Mouse (Mus musculus): Measurements from ENCODE around the gene Ctps.
"Not testable (repeated sequence)": the region's sequence is repeated elsewhere in the genome, so short reads cannot be mapped to it uniquely, and the experiment has no call there.

Ctps gene

GRCm38 (mm10) chr4:120569486-120570437 is at the start of gene Ctps:
Gene Ctps (minus strand): TSS chr4:120570276.
- peak; percentile 89 to 95 for DNase-seq (ENCODE audit: low spot score in 2 of 2)

GRCm38 (mm10) chr4:120616199-120617025 is 46.3 kb upstream of the Ctps start:
- DNase-seq (ENCODE audit: low spot score in 2 of 2): no peak

GRCm38 (mm10) chr4:120615528-120616081 is 45.5 kb upstream of the Ctps start:
- DNase-seq (ENCODE audit: low spot score in 2 of 2): no peak

GRCm38 (mm10) chr4:120614644-120615043 is 44.6 kb upstream of the Ctps start:
- no peak for DNase-seq (ENCODE audit: low spot score in 2 of 2)

- no peak for DNase-seq (ENCODE audit: low spot score in 2 of 2)
Measured at GRCm38 (mm10) chr4:120613691-120614329, 43.7 kb upstream of the Ctps start.

- DNase-seq (ENCODE audit: low spot score in 2 of 2): no peak
Measured at GRCm38 (mm10) chr4:120612304-120613080, 42.4 kb upstream of the Ctps start.

- DNase-seq (ENCODE audit: low spot score in 2 of 2): no peak
Measured at GRCm38 (mm10) chr4:120611005-120611404, 40.9 kb upstream of the Ctps start.

- no peak for DNase-seq (ENCODE audit: low spot score in 2 of 2)
Measured at GRCm38 (mm10) chr4:120606941-120607340, 36.9 kb upstream of the Ctps start.

GRCm38 (mm10) chr4:120602669-120603068 is 32.6 kb upstream of the Ctps start:
- no peak for DNase-seq (ENCODE audit: low spot score in 2 of 2)

GRCm38 (mm10) chr4:120601774-120602173 is 31.7 kb upstream of the Ctps start:
- no peak for DNase-seq (ENCODE audit: low spot score in 2 of 2)

GRCm38 (mm10) chr4:120598922-120599321 is 28.8 kb upstream of the Ctps start:
- no peak for DNase-seq (ENCODE audit: low spot score in 2 of 2)

GRCm38 (mm10) chr4:120596210-120596609 is 26.1 kb upstream of the Ctps start:
- not testable (repeated sequence) for DNase-seq (ENCODE audit: low spot score in 2 of 2)

- no peak for DNase-seq (ENCODE audit: low spot score in 2 of 2)
Measured at GRCm38 (mm10) chr4:120590973-120591372, 20.9 kb upstream of the Ctps start.

- peak in 1 of 2 experiments; percentile 32 for DNase-seq (ENCODE audit: low spot score in 2 of 2)
Measured at GRCm38 (mm10) chr4:120589815-120590422, 19.8 kb upstream of the Ctps start.

- no peak for DNase-seq (ENCODE audit: low spot score in 2 of 2)
Measured at GRCm38 (mm10) chr4:120589070-120589469, 19.0 kb upstream of the Ctps start.

GRCm38 (mm10) chr4:120588445-120588844 is 18.4 kb upstream of the Ctps start, which contains the start of gene Gm8439:
Gene Gm8439 (plus strand): TSS chr4:120588745.
- DNase-seq (ENCODE audit: low spot score in 2 of 2): no peak

- DNase-seq (ENCODE audit: low spot score in 2 of 2): no peak
Measured at GRCm38 (mm10) chr4:120586986-120587385, 16.9 kb upstream of the Ctps start.

- no peak for DNase-seq (ENCODE audit: low spot score in 2 of 2)
Measured at GRCm38 (mm10) chr4:120581711-120582110, 11.6 kb upstream of the Ctps start.

GRCm38 (mm10) chr4:120580894-120581293 is 10.8 kb upstream of the Ctps start:
- DNase-seq (ENCODE audit: low spot score in 2 of 2): no peak

GRCm38 (mm10) chr4:120571691-120572090 is 1.6 kb upstream of the Ctps start:
- no peak for DNase-seq (ENCODE audit: low spot score in 2 of 2)
